Mouse (Mus musculus) lung, embryonic 16.5 days (tissue): ENCODE results near the gene Grid1. TPM values are rescaled to one million over a fixed set of nuclear protein-coding genes. Genes with fewer than 3 reads are reported as not detected.

Source experiments
- ATAC-seq: fragments of 200-750 bp; cut with Nextera tagmentation; 2 replicates; pipeline ENCODE4 v1.8.0; 2017; ENCODE audit warnings: low read depth, mild to moderate bottlenecking, moderate library complexity
- H3K27ac ChIP-seq: fragments of 300-500 bp; sonication (generic); 2 replicates; pipeline ENCODE4 v1.5.1; 2014; ENCODE audit warnings: mild to moderate bottlenecking, control low read depth, low read length
- H3K27me3 ChIP-seq: fragments of 300-500 bp; sonication (generic); 2 replicates; pipeline ENCODE4 v1.6.1; 2014; ENCODE audit warnings: low read depth, low read length, mixed read lengths; ENCODE audit not compliant: control insufficient read depth, insufficient read depth
- H3K36me3 ChIP-seq: fragments of 300-500 bp; sonication (generic); 2 replicates; pipeline ENCODE4 v1.6.1; 2014; ENCODE audit warnings: low read length; ENCODE audit not compliant: control insufficient read depth, insufficient read depth
- H3K4me1 ChIP-seq: fragments of 300-500 bp; sonication (generic); replicated peaks from 2 replicates; pipeline ENCODE4 v1.6.1; 2014; ENCODE audit warnings: low read length, mixed read lengths; ENCODE audit not compliant: control insufficient read depth, insufficient read depth
- H3K4me2 ChIP-seq: fragments of 300-500 bp; sonication (generic); 2 replicates; pipeline ENCODE4 v1.6.1; 2014; ENCODE audit warnings: low read depth, low read length, control low read depth
- H3K4me3 ChIP-seq: fragments of 300-500 bp; sonication (generic); 2 replicates; pipeline ENCODE4 v1.5.1; 2014; ENCODE audit warnings: mild to moderate bottlenecking, low read length, control low read depth
- H3K9ac ChIP-seq: fragments of 300-500 bp; sonication (generic); 2 replicates; pipeline ENCODE4 v1.6.1; 2014; ENCODE audit warnings: low read length, control low read depth
- H3K9me3 ChIP-seq: fragments of 300-500 bp; sonication (generic); 2 replicates; pipeline ENCODE4 v1.6.1; 2016; ENCODE audit warnings: low read length; ENCODE audit not compliant: control insufficient read depth
- WGBS: fragments of 180-500 bp; shearing (Covaris S2); extraction: QIAGEN DNeasy Blood & Tissue Kit; methylation state at CpG from one replicate; pipeline ENCODE4 v1.1.7; 2014; 5-methylcytosine and 5-hydroxymethylcytosine counted together
- polyA plus RNA-seq: library from polyadenylated mRNA; unstranded; fragments of >200 nt; fragmentation: Nextera tagmentation; extraction: Ambion mirVana; gene quantifications from 2 replicates; pipeline ENCODE4 v1.2.1, GENCODE M21; 2015

Gene Grid1
- polyA plus RNA-seq, 1 experiment from 2014 or later, result 0.51 TPM

- no peaks in the 10 kb centered on the region for H3K4me1 ChIP-seq
- no peak overlapping the region for H3K27ac ChIP-seq
- H3K36me3 ChIP-seq, result no peaks in the 10 kb centered on the region
- H3K4me3 ChIP-seq, result no peak overlapping the region
- H3K9ac ChIP-seq, result no peak overlapping the region
- no peaks in the 10 kb centered on the region for H3K9me3 ChIP-seq
- ATAC-seq, result no peak
- 40% methylated on average over 2 of the region's 2 CpGs for WGBS
- H3K4me2 ChIP-seq, result no peak overlapping the region
- no peaks in the 10 kb centered on the region for H3K27me3 ChIP-seq
Measured at GRCm38 (mm10) chr14:35254477-35254876, 434.6 kb downstream of the Grid1 start.

- no peaks in the 10 kb centered on the region for H3K36me3 ChIP-seq
- no peaks in the 10 kb centered on the region for H3K4me1 ChIP-seq
- WGBS, result 89% methylated on average over 4 of the region's 4 CpGs
- no peaks in the 10 kb centered on the region for H3K9me3 ChIP-seq
- no peak overlapping the region for H3K9ac ChIP-seq
- no peaks in the 10 kb centered on the region for H3K27me3 ChIP-seq
- H3K4me2 ChIP-seq, result no peak overlapping the region
- no peak overlapping the region for H3K27ac ChIP-seq
- H3K4me3 ChIP-seq, result no peak overlapping the region
- ATAC-seq, result no peak
Measured at GRCm38 (mm10) chr14:35270260-35270659, 450.4 kb downstream of the Grid1 start.

- no peaks in the 10 kb centered on the region for H3K36me3 ChIP-seq
- H3K9ac ChIP-seq, result no peak overlapping the region
- no peak overlapping the region for H3K4me3 ChIP-seq
- no peak overlapping the region for H3K4me2 ChIP-seq
- H3K27me3 ChIP-seq, result no peaks in the 10 kb centered on the region
- no peak for ATAC-seq
- H3K9me3 ChIP-seq, result no peaks in the 10 kb centered on the region
- no peak overlapping the region for H3K27ac ChIP-seq
- no peaks in the 10 kb centered on the region for H3K4me1 ChIP-seq
- WGBS, result 86% methylated on average over 7 of the region's 7 CpGs
Measured at GRCm38 (mm10) chr14:35309201-35309600, 489.3 kb downstream of the Grid1 start.

- Histone ChIP-seq H3K9me3 (no peaks in the 10 kb centered on the region), H3K27me3 (no peaks in the 10 kb centered on the region), H3K4me3 (no peak overlapping the region), H3K36me3 (no peaks in the 10 kb centered on the region), H3K9ac (no peak overlapping the region), H3K27ac (no peak overlapping the region), H3K4me2 (no peak overlapping the region), H3K4me1 (no peaks in the 10 kb centered on the region)
- ATAC-seq, result no peak
- 26% methylated on average over 5 of the region's 5 CpGs for WGBS
Measured at GRCm38 (mm10) chr14:35313380-35314299, 493.7 kb downstream of the Grid1 start.

DNA sequence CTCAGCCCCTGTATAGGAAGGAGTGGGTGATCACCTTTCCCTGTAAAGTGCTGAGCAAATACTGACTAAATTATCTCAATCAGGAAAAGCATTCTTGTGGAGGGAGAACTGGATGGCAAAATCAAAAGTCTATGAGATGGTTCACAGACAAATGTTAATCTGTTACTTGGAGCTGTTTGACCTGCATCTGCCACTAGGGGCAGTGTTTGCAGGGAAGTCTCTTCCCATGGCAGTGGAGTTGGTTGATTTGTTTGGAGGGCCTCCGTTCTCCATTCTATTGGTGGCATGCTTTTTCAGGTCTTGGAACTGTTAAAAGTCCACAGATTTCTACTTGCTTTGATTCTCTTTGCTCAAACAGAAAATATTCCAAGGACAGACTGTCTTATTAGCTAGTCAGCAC is 506.4 kb downstream of the Grid1 start:
- WGBS, result 56% methylated on average over 1 of the region's 1 CpGs
- H3K9ac ChIP-seq, result no peak overlapping the region
- no peaks in the 10 kb centered on the region for H3K27me3 ChIP-seq
- H3K27ac ChIP-seq, result no peak overlapping the region
- ATAC-seq, result no peak
- no peaks in the 10 kb centered on the region for H3K4me1 ChIP-seq
- no peak overlapping the region for H3K4me3 ChIP-seq
- no peaks in the 10 kb centered on the region for H3K9me3 ChIP-seq
- H3K36me3 ChIP-seq, result no peaks in the 10 kb centered on the region
- no peak overlapping the region for H3K4me2 ChIP-seq

GRCm38 (mm10) chr14:35336561-35336960 is 516.7 kb downstream of the Grid1 start:
- H3K9ac ChIP-seq, result no peak overlapping the region
- WGBS, result 86% methylated on average over 3 of the region's 3 CpGs
- ATAC-seq, result no peak
- H3K9me3 ChIP-seq, result no peaks in the 10 kb centered on the region
- H3K27ac ChIP-seq, result no peak overlapping the region
- no peak overlapping the region for H3K4me3 ChIP-seq
- no peaks in the 10 kb centered on the region for H3K27me3 ChIP-seq
- H3K36me3 ChIP-seq, result no peaks in the 10 kb centered on the region
- H3K4me1 ChIP-seq, result no peaks in the 10 kb centered on the region
- H3K4me2 ChIP-seq, result no peak overlapping the region

DNA sequence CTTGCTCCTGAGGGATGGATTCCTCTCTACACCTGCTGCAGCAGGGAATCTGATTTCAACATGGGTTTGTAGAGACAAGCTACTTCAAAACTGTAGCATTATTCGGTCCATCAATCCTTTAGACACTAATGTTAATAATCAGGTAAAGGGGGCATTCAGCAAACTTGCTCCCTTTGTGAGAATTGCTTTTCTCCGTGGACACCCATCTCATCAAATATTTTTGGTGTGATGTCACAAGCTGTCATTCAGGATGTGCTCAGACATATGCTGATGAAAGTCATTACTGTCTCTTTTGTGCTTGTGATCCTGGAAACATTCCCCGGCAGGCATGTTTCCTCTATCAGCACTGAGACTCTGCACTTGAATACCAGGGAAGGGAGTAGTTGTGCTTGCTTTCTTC is 536.1 kb downstream of the Grid1 start:
- no peak overlapping the region for H3K4me3 ChIP-seq
- no peak overlapping the region for H3K4me2 ChIP-seq
- no peak overlapping the region for H3K9ac ChIP-seq
- no peak for ATAC-seq
- H3K9me3 ChIP-seq, result no peaks in the 10 kb centered on the region
- no peaks in the 10 kb centered on the region for H3K27me3 ChIP-seq
- no peaks in the 10 kb centered on the region for H3K4me1 ChIP-seq
- 67% methylated on average over 3 of the region's 3 CpGs for WGBS
- no peaks in the 10 kb centered on the region for H3K36me3 ChIP-seq
- no peak overlapping the region for H3K27ac ChIP-seq

- no peak for ATAC-seq
- Histone ChIP-seq H3K9me3 (no peaks in the 10 kb centered on the region), H3K27ac (no peak overlapping the region), H3K4me1 (no peaks in the 10 kb centered on the region), H3K36me3 (no peaks in the 10 kb centered on the region), H3K4me3 (no peak overlapping the region), H3K9ac (no peak overlapping the region), H3K4me2 (no peak overlapping the region), H3K27me3 (no peaks in the 10 kb centered on the region)
- WGBS, result 73% methylated on average over 6 of the region's 6 CpGs
Measured at GRCm38 (mm10) chr14:35356480-35357085, 536.7 kb downstream of the Grid1 start.

DNA sequence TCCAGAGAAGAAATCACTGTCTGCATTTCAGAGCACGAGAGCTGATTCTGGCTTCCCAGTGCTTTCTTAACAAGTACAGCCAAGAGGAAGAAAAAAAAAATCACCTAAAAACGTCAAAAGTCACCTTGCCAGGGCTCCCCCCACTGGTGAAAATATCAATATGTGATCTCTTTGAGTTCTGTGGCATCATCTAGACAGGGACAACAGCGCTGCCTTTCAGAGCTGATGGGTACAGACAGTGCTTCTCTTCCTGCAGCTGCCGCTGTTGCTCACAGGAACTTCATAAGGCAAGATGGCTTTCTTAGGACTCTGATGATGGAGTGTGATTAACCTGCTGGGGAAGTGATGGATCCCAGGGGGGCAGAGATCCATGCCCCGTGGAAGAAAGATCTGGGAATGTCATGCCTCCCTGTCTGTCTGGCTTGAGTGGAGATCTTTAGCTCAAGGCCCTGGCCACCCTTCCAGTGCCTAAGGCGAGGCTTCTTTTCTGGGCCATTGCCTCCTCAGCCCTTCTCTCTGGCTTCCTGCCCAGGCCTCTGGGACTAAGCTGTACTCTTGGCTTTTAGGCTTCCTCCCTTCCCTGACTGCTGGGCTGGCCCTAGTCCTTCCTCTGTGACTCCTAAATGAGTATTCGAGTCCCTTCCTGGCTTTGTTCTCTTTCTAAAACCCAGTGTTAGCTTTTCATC is 538.4 kb downstream of the Grid1 start:
- no peaks in the 10 kb centered on the region for H3K9me3 ChIP-seq
- H3K4me1 ChIP-seq, result no peaks in the 10 kb centered on the region
- no peak overlapping the region for H3K4me2 ChIP-seq
- ATAC-seq, result no peak
- no peak overlapping the region for H3K27ac ChIP-seq
- no peak overlapping the region for H3K4me3 ChIP-seq
- H3K36me3 ChIP-seq, result no peaks in the 10 kb centered on the region
- no peaks in the 10 kb centered on the region for H3K27me3 ChIP-seq
- H3K9ac ChIP-seq, result no peak overlapping the region
- 33% methylated on average over 7 of the region's 7 CpGs for WGBS
